Mouse (Mus musculus) induced T-regulatory cell, adult 2 months (primary cell): ENCODE measurements around the gene Gpr155.

Source experiments
- DNase-seq: peaks from one replicate; pipeline ENCODE4 v3.0.0-alpha.2; 2012; ENCODE audit warnings: low read depth

Gpr155 gene

GRCm38 (mm10) chr2:73385641-73386355, 574 bp downstream of the Gpr155 start:
- DNase-seq: peak; percentile 69

DNA sequence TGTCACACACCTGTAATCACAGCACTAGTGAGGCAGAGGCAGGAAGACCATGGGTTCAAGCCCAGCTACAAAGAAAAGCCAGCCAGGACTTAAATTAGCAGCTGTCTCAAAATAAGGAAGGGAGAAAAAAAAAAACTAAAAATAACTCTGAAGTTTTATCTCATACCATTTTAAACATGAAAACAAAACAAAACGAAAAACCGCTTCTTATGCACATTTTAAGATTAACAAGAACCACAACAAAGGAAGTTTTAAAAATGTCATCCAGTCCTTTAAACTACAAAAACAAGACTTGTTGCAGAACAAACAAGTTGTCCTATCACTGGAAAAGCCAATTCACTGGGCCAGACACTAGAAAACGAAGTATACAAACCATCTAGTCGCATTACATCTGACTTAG, 1.2 kb downstream of the Gpr155 start:
- no peak for DNase-seq

GRCm38 (mm10) chr2:73380298-73380975, 5.9 kb downstream of the Gpr155 start:
- DNase-seq: no peak

- DNase-seq: no peak
Observed at GRCm38 (mm10) chr2:73379656-73380055, 6.7 kb downstream of the Gpr155 start.

GRCm38 (mm10) chr2:73378326-73378725, 8.0 kb downstream of the Gpr155 start:
- DNase-seq: no peak

DNA sequence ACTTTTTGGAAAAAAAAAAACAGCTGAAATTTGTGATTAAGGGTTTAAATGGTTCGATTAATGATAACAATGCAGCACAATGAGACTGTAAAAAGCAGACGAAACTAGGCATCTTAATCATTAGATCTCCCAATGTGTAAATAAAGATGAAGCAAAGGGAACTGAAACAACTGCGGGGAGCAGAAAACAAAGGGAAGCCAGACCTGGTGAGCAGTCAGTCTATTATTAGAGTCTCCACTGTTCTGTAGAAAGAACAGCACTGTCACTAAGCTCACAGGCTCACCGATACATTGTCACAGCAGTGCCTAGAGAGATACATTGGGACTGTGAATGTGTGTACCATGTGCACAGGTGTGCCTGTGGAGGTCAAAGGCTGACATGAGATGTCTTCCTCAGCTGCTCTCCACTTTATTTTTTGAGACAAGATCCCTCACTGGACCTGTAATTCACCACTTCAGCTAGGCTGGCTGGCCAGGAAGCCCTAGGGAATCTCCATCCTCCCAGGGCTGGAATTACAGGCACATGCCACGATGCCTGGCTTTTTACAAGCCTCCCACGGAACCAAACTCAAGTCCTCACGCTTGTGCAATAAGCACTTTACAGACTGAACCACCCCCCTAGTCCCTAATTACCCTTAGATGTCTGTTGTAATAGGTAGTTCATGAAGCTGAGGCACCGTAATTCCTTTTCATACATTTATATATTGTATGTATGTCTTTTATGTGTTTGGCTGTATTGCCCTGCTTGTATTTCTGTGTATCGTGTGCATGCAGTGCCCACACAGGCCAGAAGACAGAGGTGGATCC, 14.6 kb downstream of the Gpr155 start:
- DNase-seq: no peak

GRCm38 (mm10) chr2:73363448-73363847, 22.9 kb downstream of the Gpr155 start:
- DNase-seq: no peak

GRCm38 (mm10) chr2:73360536-73360935, 25.8 kb downstream of the Gpr155 start:
- no peak for DNase-seq

GRCm38 (mm10) chr2:73359941-73360340, 26.4 kb downstream of the Gpr155 start:
- no peak for DNase-seq

GRCm38 (mm10) chr2:73357004-73357403, 29.4 kb downstream of the Gpr155 start:
- no peak for DNase-seq

DNA sequence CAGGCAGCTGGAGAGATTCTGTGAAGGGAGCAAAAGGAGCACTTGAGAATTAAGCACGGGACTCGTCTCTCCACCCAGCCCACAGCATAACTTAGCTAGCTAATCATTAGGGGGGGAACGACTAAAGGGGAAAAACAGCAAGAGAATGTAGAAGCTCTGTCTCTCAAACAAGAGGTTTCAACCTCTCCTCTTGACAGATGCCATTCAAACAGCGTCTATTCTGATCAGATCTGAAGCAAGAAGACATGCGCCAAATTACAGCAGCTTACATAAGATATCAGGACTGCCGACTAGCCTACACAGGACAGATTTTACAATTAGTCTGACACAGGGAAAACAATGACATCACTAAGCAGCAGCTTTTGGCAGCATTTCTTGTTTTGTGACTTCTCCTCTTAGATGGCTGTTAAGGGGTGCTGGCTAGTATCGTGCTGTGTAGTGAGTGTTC, 34.4 kb downstream of the Gpr155 start:
- no peak for DNase-seq

DNA sequence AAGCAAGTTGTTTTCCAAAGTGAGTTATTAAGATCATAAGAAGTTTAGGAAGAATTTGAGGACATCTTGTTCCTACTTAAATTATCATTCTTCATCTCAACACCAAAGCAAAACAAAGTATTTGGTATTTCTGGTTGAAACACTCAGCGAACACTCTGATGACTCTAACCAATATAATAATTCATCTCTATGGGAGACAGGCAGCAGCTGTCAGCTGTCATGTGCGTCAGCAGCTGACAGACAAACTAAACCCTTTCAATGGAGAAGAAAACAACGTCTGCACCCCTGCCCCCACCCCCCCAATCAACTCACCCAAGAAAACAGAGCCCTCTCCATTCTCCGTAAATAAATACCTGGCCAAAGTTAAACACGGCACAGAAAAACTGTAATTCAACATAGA, 34.9 kb downstream of the Gpr155 start:
- DNase-seq: no peak

GRCm38 (mm10) chr2:73348221-73348620, 38.2 kb downstream of the Gpr155 start:
- DNase-seq: peak; percentile 75

- DNase-seq: no peak
Observed at GRCm38 (mm10) chr2:73347766-73348165, 38.6 kb downstream of the Gpr155 start.

- peak; percentile 35 for DNase-seq
Observed at GRCm38 (mm10) chr2:73347136-73347535, 39.2 kb downstream of the Gpr155 start.

- peak; percentile 80 for DNase-seq
Observed at GRCm38 (mm10) chr2:73346345-73347086, 39.9 kb downstream of the Gpr155 start.

DNA sequence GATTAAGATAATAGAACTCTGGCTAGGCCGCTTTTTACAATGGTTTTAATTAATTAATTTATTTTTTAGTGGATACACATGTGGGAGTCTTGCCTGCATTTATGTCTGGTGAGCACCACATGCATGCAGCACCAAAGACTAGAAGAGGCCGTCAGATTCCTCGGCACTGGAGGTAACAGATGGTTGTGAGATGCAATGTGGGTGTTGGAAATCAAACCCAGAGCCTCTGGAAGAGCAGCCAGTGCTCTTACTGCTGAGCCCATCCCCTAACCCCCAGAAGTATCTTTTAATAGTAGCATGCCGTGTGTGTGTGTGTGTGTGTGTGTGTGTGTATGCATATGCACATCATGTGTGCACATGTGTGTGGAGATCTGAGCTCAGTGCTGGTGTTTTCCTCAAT, 41.2 kb downstream of the Gpr155 start:
- DNase-seq: no peak

DNA sequence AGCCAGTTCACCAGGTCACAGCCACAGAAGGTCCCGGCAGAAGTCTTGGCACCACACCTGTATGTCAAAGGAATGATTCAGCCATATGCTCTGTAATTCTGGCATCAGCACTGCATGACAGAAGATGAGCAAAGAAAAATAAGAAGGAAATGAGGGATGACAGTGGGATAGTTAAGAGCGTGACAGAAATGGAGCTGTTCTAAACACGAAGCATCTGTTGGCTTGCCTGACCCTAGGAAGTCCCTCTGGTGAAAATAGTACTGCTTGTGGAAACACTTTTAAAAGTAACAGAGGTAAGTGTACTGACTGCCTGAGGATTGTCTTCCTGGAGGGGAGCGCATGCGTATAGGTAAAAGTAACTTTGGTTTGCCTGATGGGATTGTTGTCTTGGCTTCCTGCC, 42.7 kb downstream of the Gpr155 start:
- no peak for DNase-seq

- DNase-seq: no peak
Observed at GRCm38 (mm10) chr2:73338415-73338814, 48.0 kb downstream of the Gpr155 start.

DNA sequence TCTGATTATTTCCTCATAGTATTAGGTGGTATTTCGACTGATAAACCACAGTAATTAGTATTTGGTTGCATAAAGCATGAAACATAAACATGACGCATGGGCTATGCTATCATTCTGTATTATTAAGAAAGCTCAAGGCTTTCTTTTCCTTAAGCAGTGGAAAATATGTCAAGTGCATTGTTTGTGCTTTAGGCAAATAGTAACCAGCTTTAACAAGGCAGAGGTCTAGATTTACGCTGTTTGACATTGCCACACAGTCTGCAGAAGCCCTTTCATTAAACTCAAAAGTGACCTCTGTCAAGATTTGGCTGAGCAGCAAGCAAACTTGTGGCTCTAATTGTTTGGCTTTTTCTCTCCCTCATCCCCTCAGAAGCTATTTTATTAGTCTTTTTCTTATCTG, 50.4 kb downstream of the Gpr155 start:
- DNase-seq: no peak

DNA sequence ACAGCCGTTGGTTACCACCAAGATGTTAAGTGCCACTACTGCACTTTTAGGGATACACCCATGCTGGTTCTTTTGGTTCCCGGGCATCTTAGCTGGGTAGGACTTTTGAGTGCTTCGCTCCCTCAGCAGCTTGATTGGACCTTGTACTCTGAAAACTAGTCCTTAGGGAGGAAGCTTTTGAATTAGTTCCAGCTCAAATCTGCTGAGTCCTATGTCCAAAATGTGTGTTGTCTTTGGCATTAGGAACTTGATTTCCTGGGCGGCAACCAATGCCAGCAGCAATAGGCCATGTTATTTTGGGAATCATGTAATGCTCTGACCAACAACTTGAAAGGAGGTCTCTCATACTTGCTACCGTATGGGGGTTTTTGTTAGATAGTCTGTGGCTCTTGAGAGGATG, 60.5 kb downstream of the Gpr155 start:
- DNase-seq: no peak

DNA sequence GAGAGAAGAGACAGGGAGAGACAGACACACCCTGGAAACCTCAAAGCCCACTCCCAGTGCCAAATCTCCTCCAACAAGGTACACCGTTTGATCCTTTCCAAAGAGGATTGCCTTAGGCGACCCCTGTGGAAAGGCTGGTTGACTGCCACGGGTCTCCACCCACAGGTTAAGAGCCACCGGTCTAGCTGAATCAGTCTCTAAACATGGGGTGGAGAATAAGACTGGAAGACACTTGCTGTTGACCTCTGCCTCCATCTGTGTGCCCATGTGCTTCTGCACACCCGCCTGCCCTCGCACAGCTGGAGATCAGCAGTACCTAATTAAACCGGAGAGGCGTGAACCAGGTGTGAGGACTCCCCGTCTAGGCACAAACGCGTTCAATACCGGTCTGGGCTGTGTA, 63.4 kb downstream of the Gpr155 start:
- DNase-seq: peak; percentile 27
